Mouse (Mus musculus) liver, embryonic 14.5 days (tissue): ENCODE measurements around the gene Baiap2l2. TPM values are rescaled to one million over a fixed set of nuclear protein-coding genes. Genes with fewer than 3 reads are reported as not detected.

Experiments
- ATAC-seq: fragments of 200-750 bp; cut with Nextera tagmentation; 2 replicates; pipeline ENCODE4 v1.8.0; 2017; ENCODE audit warnings: moderate number of reproducible peaks, mild to moderate bottlenecking, moderate library complexity; ENCODE audit not compliant: insufficient read depth
- DNase-seq, 3 experiments: peaks; one replicate each; pipeline ENCODE4 v3.0.0-alpha.2; 2012 to 2013; ENCODE audit warnings: low read depth in 3 of 3, low spot score in 3 of 3
- H3K27ac ChIP-seq: fragments of 300-500 bp; sonication (generic); 2 replicates; pipeline ENCODE4 v1.5.1; 2014; ENCODE audit warnings: moderate library complexity, mild to moderate bottlenecking, control low read depth, inconsistent platforms
- H3K27me3 ChIP-seq: fragments of 300-500 bp; sonication (generic); 2 replicates; pipeline ENCODE4 v1.6.1; 2014; ENCODE audit warnings: mild to moderate bottlenecking, low read length, moderate library complexity; ENCODE audit not compliant: control insufficient read depth, insufficient read depth
- H3K36me3 ChIP-seq: fragments of 300-500 bp; sonication (generic); replicated peaks from 2 replicates; pipeline ENCODE4 v1.6.1; 2014; ENCODE audit warnings: low read depth; ENCODE audit not compliant: control insufficient read depth, insufficient read depth
- H3K4me1 ChIP-seq, 2 experiments: fragments of 200-500 bp in 1 of 2; fragments of 300-500 bp in 1 of 2; sonication (generic) in 1 of 2; replicated peaks; 2 replicates each; pipeline ENCODE4 v1.6.1; 2012 to 2014; ENCODE audit warnings: antibody characterized with exemption in 1 of 2, inconsistent platforms in 1 of 2, low read length in 1 of 2; ENCODE audit not compliant: control insufficient read depth in 2 of 2, insufficient read depth in 2 of 2
- H3K4me2 ChIP-seq: fragments of 300-500 bp; sonication (generic); 2 replicates; pipeline ENCODE4 v1.6.1; 2014; ENCODE audit warnings: low read depth, mild to moderate bottlenecking, control low read depth, moderate library complexity
- H3K4me3 ChIP-seq, 2 experiments: fragments of 200-500 bp in 1 of 2; fragments of 300-500 bp in 1 of 2; sonication (generic) in 1 of 2; 2 replicates each; pipeline ENCODE4 v1.5.1; 2012 to 2014; ENCODE audit warnings: low read depth in 2 of 2, low read length in 2 of 2, mild to moderate bottlenecking in 2 of 2, control low read depth in 1 of 2, inconsistent platforms in 1 of 2, moderate library complexity in 1 of 2; ENCODE audit not compliant: insufficient read depth in 1 of 2
- H3K9ac ChIP-seq: fragments of 300-500 bp; sonication (generic); replicated peaks from 2 replicates; pipeline ENCODE4 v1.6.1; 2014; ENCODE audit warnings: mild to moderate bottlenecking, control low read depth, moderate library complexity
- H3K9me3 ChIP-seq: fragments of 300-500 bp; sonication (generic); 2 replicates; pipeline ENCODE4 v1.6.1; 2016; ENCODE audit warnings: low read length, mixed read lengths; ENCODE audit not compliant: control insufficient read depth
- CTCF ChIP-seq: IDR thresholded peaks from 2 replicates; pipeline ENCODE4 v1.5.1; 2016; ENCODE audit warnings: antibody characterized with exemption, low read depth, control low read depth
- EP300 ChIP-seq: IDR thresholded peaks from 2 replicates; pipeline ENCODE4 v1.6.1; 2016; ENCODE audit warnings: antibody characterized with exemption, low read depth
- WGBS: fragments of 180-500 bp; shearing (Covaris S2); extraction: QIAGEN DNeasy Blood & Tissue Kit; methylation state at CpG from one replicate; pipeline ENCODE4 v1.1.7; 2014; ENCODE audit not compliant: insufficient replicate concordance; 5-methylcytosine and 5-hydroxymethylcytosine counted together
- polyA plus RNA-seq, 2 experiments: library from polyadenylated mRNA; depleted of rRNA in 1 of 2; stranded (reverse) in 1 of 2; unstranded in 1 of 2; fragments of >200 nt; fragmentation: Nextera tagmentation in 1 of 2; extraction: Ambion mirVana in 1 of 2; gene quantifications; 2 replicates each; pipeline versions ENCODE4 v1.2.1 to v1.2.3; 2012 to 2014

Gene Baiap2l2
- polyA plus RNA-seq, 2 experiments: 1.2 to 3.9 TPM

DNA sequence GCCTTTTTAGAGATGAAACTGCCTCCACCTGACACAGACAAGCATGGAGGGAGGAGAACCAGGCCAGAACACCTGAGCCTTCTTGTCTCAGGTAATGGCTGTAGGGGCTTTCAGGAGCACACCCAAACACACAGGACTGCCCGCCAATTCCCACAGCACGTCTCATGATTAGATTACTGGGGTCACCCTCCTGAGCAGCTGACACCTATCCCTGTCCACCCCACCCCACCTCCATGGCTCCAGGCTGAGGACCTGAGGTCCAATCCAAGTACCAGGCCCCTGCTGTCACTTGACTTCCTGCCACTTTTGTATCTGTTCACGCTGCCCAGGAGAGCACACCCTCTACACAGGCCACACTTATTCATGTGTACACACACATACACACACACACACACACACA lies 40.4 kb upstream of the Baiap2l2 start:
- H3K4me2 ChIP-seq: peak overlapping the region; percentile 73
- no peak for TF ChIP-seq CTCF
- no peak overlapping the region for H3K27ac ChIP-seq
- no peak overlapping the region for H3K9ac ChIP-seq
- no peaks in the 10 kb centered on the region for H3K9me3 ChIP-seq
- H3K27me3 ChIP-seq: no peaks in the 10 kb centered on the region
- no peaks in the 10 kb centered on the region for H3K36me3 ChIP-seq
- ATAC-seq (no peak), DNase-seq (no peak)
- WGBS: 44% methylated on average over 3 of the region's 3 CpGs
- H3K4me1 ChIP-seq: peaks cover 24 to 58% of the 10 kb centered on the region in 2 experiments
- H3K4me3 ChIP-seq: no peak overlapping the region

DNA sequence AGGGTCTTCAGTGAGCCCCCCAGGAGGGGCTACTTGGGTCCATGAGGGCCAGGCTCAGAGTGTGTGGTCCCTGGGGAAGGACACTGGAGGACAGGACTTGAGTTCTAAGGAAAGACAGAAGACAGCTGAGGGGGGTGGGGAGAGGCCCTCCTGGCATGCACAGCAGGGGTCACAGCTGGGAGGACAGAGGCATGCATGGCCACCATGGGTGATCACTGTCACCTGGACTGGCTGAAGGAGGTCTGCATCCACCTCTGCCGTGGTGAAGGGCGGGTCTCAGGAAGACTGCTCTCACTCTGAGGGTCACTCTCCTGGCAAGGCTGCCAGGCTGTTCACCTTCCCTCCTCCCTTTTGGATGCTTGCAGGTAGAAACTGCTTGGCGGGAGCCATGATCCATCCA lies 39.0 kb upstream of the Baiap2l2 start:
- WGBS: 73% methylated on average over 3 of the region's 3 CpGs
- ATAC-seq: no peak

DNA sequence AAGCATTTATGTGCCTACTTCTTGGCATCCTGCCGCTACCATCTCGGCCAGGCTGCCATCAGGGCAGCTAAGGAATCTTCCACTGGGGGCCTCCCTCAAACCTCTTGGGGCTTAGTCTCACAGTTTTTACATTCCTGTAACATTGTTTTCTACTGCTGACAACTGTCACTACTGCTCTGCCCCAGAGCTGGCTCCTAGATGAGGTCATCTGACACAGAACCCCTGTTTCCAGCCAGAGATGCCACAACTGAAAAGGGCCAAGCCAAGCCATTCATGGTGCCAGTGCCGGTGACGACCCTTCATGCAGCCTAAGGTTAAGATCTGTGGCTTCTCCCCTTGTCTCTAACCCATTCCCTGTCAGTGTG lies 38.4 kb upstream of the Baiap2l2 start:
- WGBS: 72% methylated on average over 4 of the region's 4 CpGs
- Histone ChIP-seq H3K27ac (peak overlapping the region; percentile 39), H3K36me3 (no peaks in the 10 kb centered on the region), H3K4me2 (no peak overlapping the region), H3K4me3 (no peak overlapping the region), H3K27me3 (no peaks in the 10 kb centered on the region), H3K9me3 (no peaks in the 10 kb centered on the region), H3K9ac (peak overlapping the region; percentile 31), H3K4me1 (peaks cover 24 to 54% of the 10 kb centered on the region in 2 experiments)
- no peak for ATAC-seq
- no peak for DNase-seq
- TF ChIP-seq EP300: no peak
- no peak for TF ChIP-seq CTCF

More for the DNA sequence above, 39.0 kb upstream of the Baiap2l2 start:
- no peak overlapping the region for H3K27ac ChIP-seq
- no peak for TF ChIP-seq CTCF
- TF ChIP-seq EP300: no peak
- H3K4me1 ChIP-seq: peaks cover 24 to 58% of the 10 kb centered on the region in 2 experiments
- no peaks in the 10 kb centered on the region for H3K36me3 ChIP-seq
- H3K9ac ChIP-seq: no peak overlapping the region
- H3K27me3 ChIP-seq: no peaks in the 10 kb centered on the region
- H3K4me3 ChIP-seq: no peak overlapping the region
- H3K9me3 ChIP-seq: no peaks in the 10 kb centered on the region
- no peak for DNase-seq
- H3K4me2 ChIP-seq: no peak overlapping the region

DNA sequence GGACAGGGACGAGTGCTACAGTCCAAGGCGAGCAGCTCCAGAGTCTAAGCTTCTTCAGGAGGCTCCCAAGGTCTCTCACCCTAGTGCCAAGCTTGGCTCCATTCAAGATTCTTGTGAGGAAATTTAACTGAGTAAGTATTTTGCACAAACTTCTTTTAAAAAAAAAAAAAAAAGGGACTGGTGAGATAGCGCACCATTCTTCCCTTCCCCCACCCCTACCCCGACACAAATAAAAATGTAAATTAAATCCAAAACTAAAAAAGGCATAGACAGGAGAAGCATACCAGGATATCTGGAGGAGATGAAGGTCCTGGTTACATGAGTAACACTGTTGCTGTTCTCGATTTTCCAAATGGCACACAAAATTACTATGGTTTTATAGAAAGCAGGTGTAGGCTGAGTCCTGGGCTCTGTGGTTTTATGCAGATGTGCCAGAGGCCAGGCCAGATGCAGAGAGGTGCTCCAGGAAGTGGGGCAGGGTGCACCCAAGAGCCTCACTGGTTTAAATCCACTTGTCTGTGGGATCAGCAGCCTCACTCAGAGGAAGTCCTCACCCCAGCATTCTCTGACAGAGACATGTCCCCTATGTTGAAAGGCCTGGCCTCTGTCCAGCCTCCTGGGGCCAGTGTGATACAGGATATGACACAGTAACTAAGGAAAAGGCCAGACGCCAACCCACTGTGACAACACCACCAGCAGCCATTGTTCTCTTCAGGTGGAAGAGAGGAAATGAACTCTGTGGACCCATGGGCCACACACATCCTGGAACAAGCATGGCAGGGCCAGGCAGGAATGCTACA lies 37.9 kb upstream of the Baiap2l2 start:
- peak overlapping the region; percentile 41 for H3K27ac ChIP-seq
- TF ChIP-seq EP300 (no peak), CTCF (no peak)
- no peak overlapping the region for H3K4me3 ChIP-seq
- no peak overlapping the region for H3K4me2 ChIP-seq
- H3K4me1 ChIP-seq: peaks cover 24 to 54% of the 10 kb centered on the region in 2 experiments
- no peaks in the 10 kb centered on the region for H3K9me3 ChIP-seq
- 49% methylated on average over 6 of the region's 6 CpGs for WGBS
- no peaks in the 10 kb centered on the region for H3K27me3 ChIP-seq
- DNase-seq (no peak), ATAC-seq (no peak)
- H3K36me3 ChIP-seq: no peaks in the 10 kb centered on the region
- peak overlapping the region; percentile 31 for H3K9ac ChIP-seq

DNA sequence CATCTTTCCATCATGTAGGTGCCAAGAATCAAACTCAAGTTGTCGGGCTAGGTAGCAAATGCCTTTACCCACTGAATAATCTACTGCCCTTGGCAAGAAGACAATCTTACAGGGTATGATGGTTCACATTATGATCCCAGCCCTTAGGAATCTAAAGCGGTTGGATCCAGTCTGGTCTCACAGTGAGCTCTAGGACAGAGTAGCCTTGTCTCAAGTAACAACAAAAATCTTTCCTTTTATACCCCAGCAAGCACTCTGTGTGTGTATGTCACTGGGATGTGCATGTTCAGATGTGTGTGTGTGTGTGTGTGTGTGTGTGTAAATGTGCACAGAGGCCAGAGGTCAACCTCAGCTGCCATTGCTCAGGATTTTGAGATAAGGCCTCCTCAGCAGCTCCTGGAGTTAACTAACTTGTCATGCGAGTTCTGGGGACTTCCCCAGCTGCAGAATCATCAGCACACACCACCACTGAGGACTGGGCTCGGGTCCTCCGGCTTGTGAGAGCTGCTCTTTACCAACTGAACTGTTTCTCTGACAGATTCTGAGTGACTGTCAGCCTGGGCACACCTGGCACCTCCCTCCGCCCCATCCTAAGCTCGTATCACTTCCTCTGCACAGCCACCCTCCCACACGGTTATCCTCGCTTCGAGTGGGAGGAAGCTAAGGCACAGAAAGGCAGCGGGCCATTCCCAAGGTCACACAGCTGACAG lies 37.1 kb upstream of the Baiap2l2 start:
- Histone ChIP-seq H3K9ac (peak overlapping the region; percentile 12; the same call in 1 of the 2 replicates), H3K27me3 (no peaks in the 10 kb centered on the region), H3K36me3 (no peaks in the 10 kb centered on the region)

More for the DNA sequence above, 37.1 kb upstream of the Baiap2l2 start:
- 35% methylated on average over 11 of the region's 11 CpGs for WGBS
- H3K4me1 ChIP-seq: peaks cover 24 to 53% of the 10 kb centered on the region in 2 experiments
- no peak overlapping the region for H3K4me3 ChIP-seq
- DNase-seq (no peak), ATAC-seq (no peak)
- TF ChIP-seq CTCF: no peak
- TF ChIP-seq EP300: no peak
- H3K9me3 ChIP-seq: no peaks in the 10 kb centered on the region
- H3K27ac ChIP-seq: peak overlapping the region; percentile 44
- H3K4me2 ChIP-seq: no peak overlapping the region; the same call in 1 of the 2 replicates
